Mouse (Mus musculus): ENCODE measurements around the gene Mfsd2a.

- TF ChIP-seq CTCF (IDR thresholded peaks at IDR 0.05; ENCODE audit: low read depth, low read length) (no peak), POLR2AphosphoS5 (IDR thresholded peaks at IDR 0.05; ENCODE audit: insufficient replicate concordance, low read depth, low read length) (no peak), GATA1 (IDR thresholded peaks at IDR 0.05; ENCODE audit: borderline replicate concordance, low read length) (no peak), TAL1 (conservative IDR thresholded peaks at IDR 0.05; ENCODE audit: low read depth, low read length) (no peak)
Measured at GRCm38 (mm10) chr4:122961589-122961988, 601 bp upstream of the Mfsd2a start.
